Mouse (Mus musculus): Measurements from ENCODE around the gene Abca13.

DNA sequence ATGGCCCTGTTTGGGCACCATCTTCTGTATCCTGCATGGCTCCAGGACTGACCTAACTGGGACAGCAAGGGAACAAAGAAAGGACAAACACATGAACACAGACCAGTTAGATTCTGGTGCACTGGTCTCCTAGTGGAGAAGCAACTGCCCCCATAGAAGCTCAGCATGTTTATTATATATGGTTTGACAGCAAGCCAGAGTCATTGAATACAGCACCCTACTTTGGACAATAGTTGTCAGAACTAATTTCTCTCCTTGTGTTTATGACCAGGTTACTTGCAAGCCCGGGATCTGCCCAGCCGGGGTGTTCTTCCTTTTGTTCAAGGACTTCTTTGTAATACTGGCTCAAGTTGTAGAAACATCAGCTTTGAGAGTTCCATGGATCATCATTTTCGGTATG is 28.8 kb downstream of the Abca13 start:
- TF ChIP-seq CTCF (IDR thresholded peaks at IDR 0.05; ENCODE audit: borderline replicate concordance, extremely low read depth, insufficient read depth, insufficient read length) (no peak), POLR2A (IDR thresholded peaks at IDR 0.05; ENCODE audit: borderline replicate concordance, extremely low read depth, insufficient read depth, insufficient read length, poor library complexity, severe bottlenecking) (no peak)

All from brain, embryonic 14.5 days (tissue).